Mouse (Mus musculus): ENCODE results near the gene Cab39. TPM values are rescaled to one million over a fixed set of nuclear protein-coding genes. Genes with fewer than 3 reads are reported as not detected.

Cab39 gene
- total RNA-seq, 1 experiment from 2014 or later: 113 TPM

DNA sequence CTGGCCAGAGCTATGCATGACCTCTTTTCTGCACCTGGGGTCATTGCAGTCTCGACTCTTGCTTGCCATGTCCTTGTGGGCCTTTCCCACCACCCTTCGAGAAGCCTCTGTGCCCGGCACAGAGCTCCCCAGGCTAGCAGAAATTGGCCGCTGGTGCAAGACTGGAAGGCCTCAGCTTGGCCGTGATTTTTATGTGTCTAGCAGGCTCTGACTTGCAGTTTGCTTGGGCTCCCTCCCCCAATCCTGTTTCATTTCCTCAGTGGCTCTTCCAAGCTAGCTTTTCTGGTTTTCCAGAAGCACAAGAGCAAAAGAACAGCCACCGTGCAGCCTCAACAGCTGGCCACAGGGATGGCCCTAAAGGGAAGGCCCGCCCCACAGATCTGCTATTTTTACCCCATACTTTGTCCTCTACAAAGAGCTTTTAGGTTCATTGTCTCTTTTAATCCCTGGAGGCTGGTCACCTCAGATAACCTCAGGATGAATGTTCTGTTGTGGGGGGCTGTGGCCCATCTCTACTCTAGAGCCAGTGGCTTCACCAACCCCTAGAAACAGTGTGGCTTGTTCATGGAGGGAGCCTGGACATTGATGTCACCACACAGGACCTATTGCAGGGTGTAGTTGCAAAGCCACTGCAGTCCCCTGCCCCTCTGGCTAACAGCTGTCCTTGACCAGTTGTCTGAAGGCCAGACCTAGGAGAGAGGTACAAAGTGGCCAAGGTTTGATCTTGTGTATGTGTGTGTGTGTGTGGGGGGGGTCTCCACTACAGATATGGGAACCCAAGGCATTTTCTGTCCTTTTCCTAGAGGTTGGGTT is 107.5 kb downstream of the Cab39 start:
- DNase-seq: no peak

Small RNAs within 50 kb of the gene (microRNA-seq; reads per million reads assigned to microRNA genes)
- gene Gm25472: 0 reads per million in 2 experiments
- gene Mir8096: 0 reads per million in 2 experiments

Other genes with a start within 250 kb of the Cab39 start
- not detected in 2 replicates for gene G530012D18Rik, start 217.8 kb upstream of the Cab39 start, total RNA-seq (2021)
- 4.0 and 4.9 TPM in 2 replicates for gene Sp110, start 194.6 kb upstream of the Cab39 start, total RNA-seq (2021)
- 3.5 and 5.0 TPM in 2 replicates for gene Sp140, start 193.1 kb upstream of the Cab39 start, total RNA-seq (2021)
- gene Sp100, start 143.5 kb upstream of the Cab39 start, total RNA-seq (2021): 18.4 and 19.8 TPM in 2 replicates
- 0.58 and 1.0 TPM in 2 replicates for gene A630001G21Rik, start 14.8 kb upstream of the Cab39 start, total RNA-seq (2021)
- 453 and 521 TPM in 2 replicates for gene Itm2c, start 100.8 kb downstream of the Cab39 start, total RNA-seq (2021)
- 0.27 TPM in 1 of 2 replicates, not detected in the other for gene 4933407L21Rik, start 135.0 kb downstream of the Cab39 start, total RNA-seq (2021)
- gene Gpr55, start 167.6 kb downstream of the Cab39 start, total RNA-seq (2021): 2.5 and 4.5 TPM in 2 replicates
- not detected in 2 replicates for gene Spata3, start 223.4 kb downstream of the Cab39 start, total RNA-seq (2021)

Measured in adrenal gland, postnatal 25 days (tissue).